Mouse (Mus musculus): Measurements from ENCODE around the gene Cdkl5. TPM values are rescaled to one million over a fixed set of nuclear protein-coding genes. Genes with fewer than 3 reads are reported as not detected.

Gene Cdkl5
- polyA plus RNA-seq, 1 experiment from 2014 or later, result 4.8 TPM

GRCm38 (mm10) chrX:160735650-160736049, 258.9 kb downstream of the Cdkl5 start, which contains the start of gene Ppef1:
TSS of gene Ppef1 (minus strand) at chrX:160735765.
- Histone ChIP-seq H3K4me2 (replicated peaks; ENCODE audit: low read depth, low read length) (no peak within 1 kb of the TSS), H3K9me3 (ENCODE audit: control insufficient read depth, low read length) (no peaks in the 10 kb centered on the region), H3K27me3 (ENCODE audit: control insufficient read depth, insufficient read depth, low read length) (no peaks in the 10 kb centered on the region; the same call in 1 of the 2 replicates), H3K4me3 (ENCODE audit: low read depth, low read length) (no peak within 1 kb of the TSS), H3K4me1 (replicated peaks; ENCODE audit: control insufficient read depth, insufficient read depth, low read length) (no peaks in the 10 kb centered on the region), H3K9ac (ENCODE audit: low read depth, low read length) (no peak within 1 kb of the TSS), H3K27ac (ENCODE audit: low read depth, low read length) (no peak within 1 kb of the TSS), H3K36me3 (ENCODE audit: control insufficient read depth, insufficient read depth, low read length) (no peaks in the 10 kb centered on the region)
- 77% methylated on average over 5 of the region's 5 CpGs for WGBS
- DNase-seq (ENCODE audit: low spot score) (no peak), ATAC-seq (ENCODE audit: low FRiP score) (no peak)

Other genes starting within 250 kb of the Cdkl5 start
- 0.08 TPM in 1 of 2 replicates, not detected in the other for gene Rs1, start 226.7 kb downstream of the Cdkl5 start, polyA plus RNA-seq (2014; fragmentation: Nextera tagmentation; extraction: Ambion mirVana)
- gene Gja6, start 87.7 kb downstream of the Cdkl5 start, polyA plus RNA-seq (2014; fragmentation: Nextera tagmentation; extraction: Ambion mirVana), result 0.19 and 0.24 TPM in 2 replicates
- gene Scml2, start 122.5 kb upstream of the Cdkl5 start, polyA plus RNA-seq (2014; fragmentation: Nextera tagmentation; extraction: Ambion mirVana), result 4.1 and 4.3 TPM in 2 replicates

Measured in hindbrain, embryonic 11.5 days (tissue).